Mouse (Mus musculus): ENCODE results near the gene Nck2. TPM values are rescaled to one million over a fixed set of nuclear protein-coding genes. Genes with fewer than 3 reads are reported as not detected.

The Nck2 gene
- total and polyA plus RNA-seq, 3 experiments, result 11.7 to 15.3 (median 11.9) TPM

- peak in 1 of 2 experiments; percentile 22 for DNase-seq
- H3K79me2 ChIP-seq (replicated peaks; ENCODE audit: control insufficient read depth, insufficient read depth, low read length), result no peaks in the 10 kb centered on the region
- H3K36me3 ChIP-seq (ENCODE audit: control insufficient read depth, insufficient read depth, low read length), result no peaks in the 10 kb centered on the region
- intact Hi-C loops (cut with DNase I), result loop anchor here (2.0 kb wide), 1 partner anchor 32 kb away; the partner anchor contains the start of gene Nck2
- no peak overlapping the region for H3K9ac ChIP-seq (ENCODE audit: low read depth, low read length)
- 26% methylated on average over 3 of the region's 3 CpGs for WGBS
- H3K4me3 ChIP-seq, result no peak overlapping the region
- H3K4me1 ChIP-seq (ENCODE audit: control insufficient read depth, insufficient read depth, low read length), result peaks cover 4% of the 10 kb centered on the region
- H3K27me3 ChIP-seq (ENCODE audit: control insufficient read depth, insufficient read depth, low read length), result no peaks in the 10 kb centered on the region
- no peak for TF ChIP-seq EP300 (IDR thresholded peaks at IDR 0.05; ENCODE audit: insufficient read depth, low read depth, low read length)
- no peak for TF ChIP-seq POLR2A (IDR thresholded peaks at IDR 0.05; ENCODE audit: insufficient read depth, low read depth, low read length)
- no peak for TF ChIP-seq CTCF (IDR thresholded peaks at IDR 0.05)
- H3K27ac ChIP-seq, result peak overlapping the region; percentile 27; the same call in 1 of the 2 replicates
Measured at GRCm38 (mm10) chr1:43413298-43413697, 31.1 kb upstream of the Nck2 start.

- Histone ChIP-seq H3K36me3 (ENCODE audit: control insufficient read depth, insufficient read depth, low read length) (no peaks in the 10 kb centered on the region), H3K27me3 (ENCODE audit: control insufficient read depth, insufficient read depth, low read length) (no peaks in the 10 kb centered on the region), H3K4me3 (no peak overlapping the region), H3K79me2 (replicated peaks; ENCODE audit: control insufficient read depth, insufficient read depth, low read length) (no peaks in the 10 kb centered on the region), H3K4me1 (ENCODE audit: control insufficient read depth, insufficient read depth, low read length) (peaks cover 4% of the 10 kb centered on the region), H3K9ac (ENCODE audit: low read depth, low read length) (no peak overlapping the region), H3K27ac (0 out of 2 replicates have a peak overlapping the region, but pooled peaks have one; percentile 2)
- intact Hi-C loops (cut with DNase I), result loop anchor here (2.0 kb wide), 1 partner anchor 31 kb away; the partner anchor contains the start of gene Nck2
- TF ChIP-seq EP300 (IDR thresholded peaks at IDR 0.05; ENCODE audit: insufficient read depth, low read depth, low read length) (no peak), POLR2A (IDR thresholded peaks at IDR 0.05; ENCODE audit: insufficient read depth, low read depth, low read length) (no peak), CTCF (IDR thresholded peaks at IDR 0.05) (no peak)
- DNase-seq, result no peak
- 64% methylated on average over 4 of the region's 4 CpGs for WGBS
Measured at GRCm38 (mm10) chr1:43413749-43414148, 30.6 kb upstream of the Nck2 start.

DNA sequence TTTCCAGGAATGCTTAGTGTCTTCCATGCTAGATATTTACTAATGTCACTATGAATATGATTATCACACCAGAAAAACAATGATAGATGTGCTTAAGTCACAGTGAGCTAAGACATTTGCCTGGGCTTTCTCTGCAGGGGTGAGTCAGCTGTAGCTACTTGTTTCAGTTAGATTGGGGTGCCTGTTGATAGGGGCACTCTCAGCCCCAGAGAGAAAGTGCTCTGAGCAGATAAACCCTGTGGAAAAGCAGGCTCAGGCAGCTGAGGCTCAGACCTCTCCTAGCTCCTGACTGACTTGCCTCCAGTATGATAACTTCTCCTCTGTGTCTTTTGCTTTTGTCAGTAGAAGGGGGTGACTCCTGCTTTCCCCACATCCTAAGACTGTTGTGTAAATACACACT lies 30.2 kb upstream of the Nck2 start:
- Histone ChIP-seq H3K4me3 (no peak overlapping the region), H3K9ac (ENCODE audit: low read depth, low read length) (no peak overlapping the region), H3K79me2 (replicated peaks; ENCODE audit: control insufficient read depth, insufficient read depth, low read length) (no peaks in the 10 kb centered on the region), H3K27me3 (ENCODE audit: control insufficient read depth, insufficient read depth, low read length) (no peaks in the 10 kb centered on the region), H3K36me3 (ENCODE audit: control insufficient read depth, insufficient read depth, low read length) (no peaks in the 10 kb centered on the region), H3K4me1 (ENCODE audit: control insufficient read depth, insufficient read depth, low read length) (peaks cover 4% of the 10 kb centered on the region), H3K27ac (no peak overlapping the region)
- no peak for DNase-seq
- intact Hi-C loops (cut with DNase I), result no loop called here
- no peak for TF ChIP-seq EP300 (IDR thresholded peaks at IDR 0.05; ENCODE audit: insufficient read depth, low read depth, low read length)
- no peak for TF ChIP-seq POLR2A (IDR thresholded peaks at IDR 0.05; ENCODE audit: insufficient read depth, low read depth, low read length)
- no peak for TF ChIP-seq CTCF (IDR thresholded peaks at IDR 0.05)

DNA sequence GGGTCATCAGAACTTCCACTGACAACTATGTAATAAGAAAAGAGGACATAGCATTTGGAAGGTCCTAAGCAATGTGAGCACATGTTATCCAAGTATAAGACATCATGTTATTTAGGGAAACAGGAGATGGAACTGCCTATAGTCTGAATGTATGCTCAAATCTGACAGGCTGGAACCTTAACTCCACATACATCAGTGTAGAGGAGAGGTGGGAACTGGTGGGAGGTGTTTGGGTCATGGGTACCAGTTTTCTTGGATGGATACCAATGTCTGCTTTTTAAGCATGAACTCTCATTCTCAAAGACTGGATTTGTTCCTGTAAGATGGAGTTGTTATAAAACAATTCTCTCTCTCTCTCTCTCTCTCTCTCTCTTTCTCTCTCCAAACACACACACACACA lies 29.4 kb upstream of the Nck2 start:
- peaks cover 4% of the 10 kb centered on the region for H3K4me1 ChIP-seq (ENCODE audit: control insufficient read depth, insufficient read depth, low read length)
- no peaks in the 10 kb centered on the region for H3K79me2 ChIP-seq (replicated peaks; ENCODE audit: control insufficient read depth, insufficient read depth, low read length)
- H3K9ac ChIP-seq (ENCODE audit: low read depth, low read length), result no peak overlapping the region
- intact Hi-C loops (cut with DNase I), result no loop called here
- TF ChIP-seq CTCF (IDR thresholded peaks at IDR 0.05) (no peak), POLR2A (IDR thresholded peaks at IDR 0.05; ENCODE audit: insufficient read depth, low read depth, low read length) (no peak), EP300 (IDR thresholded peaks at IDR 0.05; ENCODE audit: insufficient read depth, low read depth, low read length) (no peak)
- no peaks in the 10 kb centered on the region for H3K27me3 ChIP-seq (ENCODE audit: control insufficient read depth, insufficient read depth, low read length)
- H3K36me3 ChIP-seq (ENCODE audit: control insufficient read depth, insufficient read depth, low read length), result no peaks in the 10 kb centered on the region
- H3K4me3 ChIP-seq, result no peak overlapping the region
- H3K27ac ChIP-seq, result no peak overlapping the region
- no peak for DNase-seq

GRCm38 (mm10) chr1:43422969-43423748 lies 21.2 kb upstream of the Nck2 start:
- H3K27ac ChIP-seq, result 0 out of 2 replicates have a peak overlapping the region, but pooled peaks have one; percentile 5
- no peaks in the 10 kb centered on the region for H3K79me2 ChIP-seq (replicated peaks; ENCODE audit: control insufficient read depth, insufficient read depth, low read length)
- intact Hi-C loops (cut with DNase I), result no loop called here
- H3K36me3 ChIP-seq (ENCODE audit: control insufficient read depth, insufficient read depth, low read length), result peaks cover 2% of the 10 kb centered on the region; the same call in 1 of the 2 replicates
- TF ChIP-seq CTCF (IDR thresholded peaks at IDR 0.05) (no peak), EP300 (IDR thresholded peaks at IDR 0.05; ENCODE audit: insufficient read depth, low read depth, low read length) (no peak), POLR2A (IDR thresholded peaks at IDR 0.05; ENCODE audit: insufficient read depth, low read depth, low read length) (no peak)
- no peaks in the 10 kb centered on the region for H3K27me3 ChIP-seq (ENCODE audit: control insufficient read depth, insufficient read depth, low read length)
- peaks cover 4% of the 10 kb centered on the region for H3K4me1 ChIP-seq (ENCODE audit: control insufficient read depth, insufficient read depth, low read length)
- no peak overlapping the region for H3K9ac ChIP-seq (ENCODE audit: low read depth, low read length)
- no peak overlapping the region for H3K4me3 ChIP-seq
- no peak for DNase-seq
- WGBS, result 39% methylated on average over 4 of the region's 4 CpGs

DNA sequence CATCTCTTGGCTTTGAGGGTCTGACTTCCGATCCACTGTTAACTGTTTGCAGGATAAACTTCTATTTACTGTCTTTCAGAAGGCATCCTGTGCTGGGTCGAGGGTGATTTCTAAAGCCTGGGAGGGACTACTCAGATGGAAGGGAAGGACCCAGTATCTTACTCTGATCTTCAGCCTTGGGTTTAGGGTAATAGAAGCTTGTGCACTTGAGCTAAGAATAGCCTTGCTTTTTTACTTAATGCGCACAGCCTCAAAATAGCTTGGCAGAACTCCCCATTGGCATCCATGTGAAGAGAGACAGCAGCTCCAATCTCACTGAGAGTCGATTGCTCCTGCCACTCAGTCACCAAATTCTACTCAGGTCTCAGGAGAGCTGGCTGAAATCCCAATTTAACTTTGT lies 17.9 kb upstream of the Nck2 start:
- no peaks in the 10 kb centered on the region for H3K79me2 ChIP-seq (replicated peaks; ENCODE audit: control insufficient read depth, insufficient read depth, low read length)
- intact Hi-C loops (cut with DNase I), result no loop called here

More for the DNA sequence above, 17.9 kb upstream of the Nck2 start:
- peak overlapping the region; percentile 49 for H3K9ac ChIP-seq (ENCODE audit: low read depth, low read length)
- H3K36me3 ChIP-seq (ENCODE audit: control insufficient read depth, insufficient read depth, low read length), result peaks cover 2% of the 10 kb centered on the region; the same call in 1 of the 2 replicates
- H3K4me1 ChIP-seq (ENCODE audit: control insufficient read depth, insufficient read depth, low read length), result peaks cover 4% of the 10 kb centered on the region
- WGBS, result 9% methylated on average over 4 of the region's 4 CpGs
- DNase-seq, result peak; percentile 24 to 59
- no peaks in the 10 kb centered on the region for H3K27me3 ChIP-seq (ENCODE audit: control insufficient read depth, insufficient read depth, low read length)
- H3K27ac ChIP-seq, result peak overlapping the region; percentile 72
- TF ChIP-seq EP300 (IDR thresholded peaks at IDR 0.05; ENCODE audit: insufficient read depth, low read depth, low read length), result no peak
- no peak for TF ChIP-seq POLR2A (IDR thresholded peaks at IDR 0.05; ENCODE audit: insufficient read depth, low read depth, low read length)
- TF ChIP-seq CTCF (IDR thresholded peaks at IDR 0.05), result no peak
- H3K4me3 ChIP-seq, result no peak overlapping the region

Data from heart, adult 2 months (tissue).